Mouse (Mus musculus): ENCODE measurements around the gene Casp6.

Gene Casp6

DNA sequence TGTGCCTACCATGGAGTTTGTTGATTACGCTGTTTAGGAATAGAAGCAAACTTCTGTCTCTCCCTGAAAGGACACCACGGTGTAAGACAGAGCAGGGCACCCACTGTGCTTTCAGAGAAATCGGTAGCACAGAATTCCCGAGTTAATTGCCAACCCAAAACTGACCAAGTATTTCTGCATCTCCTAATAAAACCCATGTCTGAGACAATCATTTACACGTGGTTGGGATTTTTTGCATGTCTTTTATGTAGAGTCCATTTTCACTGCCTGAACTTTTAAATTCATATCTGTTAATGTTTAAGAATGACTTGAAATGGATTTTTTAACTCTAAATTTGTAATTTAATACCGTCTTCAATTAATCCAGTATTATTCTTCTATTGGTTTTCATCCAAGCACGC lies 22.4 kb downstream of the Casp6 start:
- no peak for DNase-seq (ENCODE audit: low read depth)

DNA sequence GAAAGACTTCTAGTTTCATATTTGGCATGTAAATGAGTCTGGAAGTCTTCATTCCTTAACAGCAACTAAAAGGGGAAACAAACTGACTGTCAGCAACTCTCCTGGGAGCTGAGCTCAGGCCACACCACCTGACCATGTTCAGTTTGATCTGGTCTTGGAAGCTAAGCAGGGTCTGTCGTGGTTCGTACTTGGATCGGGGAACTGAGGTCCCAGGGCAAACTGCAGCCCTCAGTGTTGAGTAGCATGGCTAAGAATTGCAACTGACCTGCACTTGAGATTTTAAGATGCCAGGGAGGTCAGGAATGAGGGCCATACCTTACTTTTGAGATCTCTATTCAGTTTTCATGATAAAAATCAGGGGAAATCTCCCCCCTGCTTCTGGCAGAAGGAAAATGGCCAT lies 24.6 kb downstream of the Casp6 start:
- DNase-seq (ENCODE audit: low read depth) = no peak

DNA sequence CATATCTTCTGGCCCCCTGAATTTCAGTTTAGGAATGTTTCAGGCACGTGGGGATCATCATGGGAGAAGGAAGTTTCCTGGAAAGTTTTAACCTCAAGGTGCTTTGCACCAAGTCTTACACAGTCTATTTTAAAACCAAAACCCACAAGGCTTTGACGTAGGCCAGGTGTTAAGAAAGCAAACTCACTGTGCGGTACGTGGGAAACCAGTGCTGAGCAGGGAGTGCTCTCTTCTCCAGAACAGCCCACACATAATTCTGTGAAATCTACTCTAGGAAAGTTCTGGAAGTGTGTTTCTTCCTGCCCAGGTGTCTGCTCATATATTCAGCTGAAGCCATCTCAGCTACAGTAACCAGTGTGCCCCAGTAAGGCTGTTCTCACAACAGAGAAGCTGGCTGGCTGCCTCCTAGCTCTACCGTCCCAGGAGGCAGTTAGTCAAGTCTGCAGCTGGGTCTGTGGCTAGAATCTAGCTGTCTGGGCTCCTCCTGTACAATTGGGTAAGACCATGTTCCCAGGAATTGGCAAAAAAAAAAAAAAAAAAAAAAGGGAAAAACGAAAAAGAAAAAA lies 29.1 kb downstream of the Casp6 start:
- no peak for DNase-seq (ENCODE audit: low read depth)

DNA sequence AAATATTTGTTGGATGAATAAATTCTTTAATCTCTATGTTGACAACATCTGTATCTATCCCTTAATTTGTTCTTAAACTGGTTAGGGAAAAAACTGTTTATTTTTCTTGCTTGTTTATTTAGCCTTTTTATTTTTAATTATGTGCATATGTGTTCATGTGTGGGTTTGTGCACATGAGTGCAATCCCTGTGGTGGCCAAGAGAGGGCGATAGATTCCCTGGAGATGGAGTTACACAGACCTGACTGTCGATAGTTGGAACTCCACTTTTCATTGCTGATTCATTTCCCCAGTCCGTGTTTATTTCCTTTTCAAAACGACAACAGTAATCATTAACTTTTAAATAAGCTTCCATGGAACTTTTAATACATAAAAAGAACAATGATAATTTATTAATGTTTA lies 31.2 kb downstream of the Casp6 start:
- peak; percentile 62 for DNase-seq (ENCODE audit: low read depth)

DNA sequence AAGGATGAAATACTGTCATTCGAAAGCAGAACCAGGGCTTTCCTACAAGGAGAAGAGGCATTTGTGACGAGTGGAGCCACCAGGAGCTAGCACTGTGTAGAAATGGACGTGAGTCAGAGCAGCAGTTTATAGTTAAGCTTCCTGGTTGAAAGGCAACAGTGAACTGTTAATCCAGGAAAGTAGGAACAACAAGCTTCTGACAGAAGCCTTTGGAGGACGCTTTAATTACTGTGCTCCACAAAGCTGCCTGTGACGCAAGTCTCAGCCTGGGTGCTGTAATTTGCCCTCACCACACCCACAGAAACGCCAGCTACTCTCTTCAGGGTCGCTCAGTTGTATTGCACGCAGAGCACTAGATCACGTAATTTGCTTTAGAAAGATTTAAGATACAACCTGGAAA lies 35.3 kb downstream of the Casp6 start:
- no peak for DNase-seq (ENCODE audit: low read depth)

DNA sequence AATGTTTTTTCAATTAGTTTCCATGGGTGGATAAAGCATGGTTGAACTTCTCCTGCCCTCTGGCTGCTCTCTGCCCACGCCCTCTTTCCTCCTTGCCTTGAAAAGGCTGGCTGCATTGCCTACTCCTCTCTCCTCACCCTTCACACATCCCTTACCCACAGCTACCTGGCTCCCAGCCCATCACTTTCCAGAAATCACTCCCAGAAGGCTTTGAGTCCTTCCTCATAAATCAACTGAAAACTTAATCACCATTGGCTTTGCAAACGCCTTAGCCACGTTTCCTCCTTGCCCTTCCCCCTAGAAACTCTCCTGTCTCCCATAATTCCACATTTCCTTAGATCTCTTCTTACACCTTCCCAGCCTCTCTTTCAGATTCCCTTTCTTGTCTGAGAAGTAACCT lies 36.6 kb downstream of the Casp6 start:
- DNase-seq (ENCODE audit: low read depth) = no peak

DNA sequence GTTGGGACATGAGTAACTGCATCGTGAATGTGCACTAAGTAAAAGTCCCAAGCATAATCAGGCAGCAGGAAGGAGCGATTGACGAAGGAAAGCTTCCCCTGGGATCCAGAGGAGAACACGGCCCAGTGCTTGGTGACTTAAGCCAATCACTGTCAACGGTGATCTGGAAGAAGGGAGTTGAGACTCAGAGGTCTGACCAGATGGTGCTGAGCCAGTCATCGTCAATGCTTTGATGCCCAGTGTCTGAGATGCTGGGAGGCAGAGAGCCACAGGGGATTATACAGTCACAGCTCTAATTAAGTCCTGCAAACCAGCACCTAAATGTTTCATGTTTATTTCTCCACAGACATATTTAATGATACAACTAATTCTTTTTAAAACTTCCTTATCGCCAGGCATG lies 37.8 kb downstream of the Casp6 start:
- DNase-seq (ENCODE audit: low read depth) = no peak

DNA sequence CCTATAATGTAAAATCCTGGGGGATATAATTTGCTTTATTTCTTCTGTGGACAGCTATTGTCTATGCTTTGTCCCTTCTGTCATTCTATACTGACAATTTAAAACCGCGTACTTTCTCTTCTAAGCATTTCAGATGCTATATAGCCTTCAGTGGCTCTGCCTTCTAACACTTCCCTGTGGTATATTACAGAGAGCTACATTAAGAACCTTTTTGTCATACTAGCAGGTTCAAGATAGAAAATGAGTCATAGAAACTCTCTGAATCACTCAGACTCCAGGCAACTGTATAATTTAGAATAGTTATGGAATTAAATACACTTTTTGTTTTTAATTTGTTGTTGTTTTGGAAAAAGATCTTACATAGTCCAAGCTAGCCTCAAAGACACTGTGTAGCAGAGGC lies 39.6 kb downstream of the Casp6 start:
- DNase-seq (ENCODE audit: low read depth) = no peak

DNA sequence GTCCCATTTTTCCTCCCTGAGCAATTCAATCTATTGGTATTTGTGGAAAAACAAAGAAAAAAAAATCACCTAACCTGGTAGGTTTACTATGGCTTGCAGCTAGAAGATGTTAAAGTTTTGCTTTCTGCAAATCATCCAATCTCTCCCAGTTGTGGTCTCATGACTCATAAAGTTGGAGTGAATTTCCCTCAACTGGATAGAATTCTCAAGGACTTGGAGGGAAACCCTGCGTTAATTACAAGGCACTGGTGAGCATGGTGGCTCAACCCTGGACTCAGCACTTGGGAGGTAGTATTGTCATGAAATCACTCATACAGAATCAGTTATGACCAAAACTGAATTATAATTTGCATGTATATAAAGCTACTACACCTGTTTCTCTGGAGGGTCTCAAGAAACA lies 40.1 kb downstream of the Casp6 start:
- DNase-seq (ENCODE audit: low read depth) = no peak

DNA sequence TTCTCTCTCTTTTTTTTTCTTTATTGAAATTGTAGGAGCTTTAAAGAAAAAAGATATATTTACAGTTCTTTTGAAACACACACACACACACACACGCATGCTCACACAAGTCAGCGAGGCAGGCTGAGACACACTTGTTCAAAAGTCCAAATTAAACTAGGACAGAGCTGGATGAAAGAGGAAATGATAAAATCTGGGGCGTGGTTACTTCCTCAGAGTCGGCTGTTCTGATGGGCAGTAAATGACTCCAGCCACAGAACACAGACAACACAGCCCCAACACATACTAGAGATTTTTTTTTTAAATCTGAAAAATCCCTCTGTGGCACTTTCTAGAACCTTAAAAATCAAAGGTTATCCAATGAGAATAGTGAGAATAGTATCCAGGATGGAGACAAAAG lies 42.6 kb downstream of the Casp6 start:
- no peak for DNase-seq (ENCODE audit: low read depth)

DNA sequence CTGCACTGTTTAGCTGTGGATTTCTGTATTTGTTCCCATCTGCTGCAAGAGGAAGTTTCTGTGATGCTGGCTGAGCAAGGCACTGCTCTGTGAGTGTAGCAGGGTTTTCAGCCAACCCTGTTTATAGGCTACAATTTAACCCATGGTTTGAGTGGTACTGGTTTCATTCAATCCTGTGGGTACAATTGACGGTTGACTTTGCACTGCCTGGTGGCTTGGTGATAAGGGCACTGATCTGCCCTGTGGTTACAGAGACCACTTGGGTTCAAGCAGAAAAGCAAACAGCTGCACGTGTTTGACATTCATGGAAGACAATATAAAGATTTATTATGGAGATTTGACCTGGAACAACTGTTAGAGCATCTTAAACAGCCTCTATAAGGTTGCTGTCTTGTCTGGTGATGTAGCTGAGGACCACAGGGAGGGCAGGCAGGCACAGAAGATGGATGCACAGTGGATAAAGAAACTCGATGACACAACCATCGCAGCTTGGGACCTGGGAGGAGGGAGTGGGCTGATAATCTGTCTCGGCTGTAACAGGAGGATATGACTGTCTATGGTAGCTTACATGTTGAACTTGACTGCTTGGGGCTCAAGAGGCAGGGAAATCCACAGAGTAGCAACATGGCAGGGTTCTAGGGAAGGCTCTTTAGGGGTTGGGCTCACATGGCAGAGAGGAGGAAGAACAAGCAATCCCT lies 45.1 kb downstream of the Casp6 start:
- no peak for DNase-seq (ENCODE audit: low read depth)

DNA sequence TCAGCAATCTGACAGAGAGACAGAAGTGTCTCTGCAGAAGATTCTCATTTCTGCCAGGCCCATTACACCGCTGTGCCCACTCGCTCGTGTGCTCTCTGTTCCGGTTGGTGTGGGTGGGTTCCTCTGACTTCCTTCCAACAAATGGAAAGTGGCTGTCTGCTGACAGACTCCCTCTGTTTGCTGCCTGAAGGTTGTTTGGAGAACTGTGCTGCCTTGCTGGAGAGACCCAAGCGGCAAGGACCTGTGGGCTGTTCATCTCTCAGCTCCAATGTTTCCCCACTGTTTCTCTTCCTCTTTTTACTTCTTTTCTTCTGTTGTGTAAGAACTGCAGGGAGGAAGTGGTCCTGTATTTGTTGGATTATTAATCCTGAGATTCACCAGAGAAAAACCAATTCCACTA lies 47.1 kb downstream of the Casp6 start:
- DNase-seq (ENCODE audit: low read depth) = no peak

DNA sequence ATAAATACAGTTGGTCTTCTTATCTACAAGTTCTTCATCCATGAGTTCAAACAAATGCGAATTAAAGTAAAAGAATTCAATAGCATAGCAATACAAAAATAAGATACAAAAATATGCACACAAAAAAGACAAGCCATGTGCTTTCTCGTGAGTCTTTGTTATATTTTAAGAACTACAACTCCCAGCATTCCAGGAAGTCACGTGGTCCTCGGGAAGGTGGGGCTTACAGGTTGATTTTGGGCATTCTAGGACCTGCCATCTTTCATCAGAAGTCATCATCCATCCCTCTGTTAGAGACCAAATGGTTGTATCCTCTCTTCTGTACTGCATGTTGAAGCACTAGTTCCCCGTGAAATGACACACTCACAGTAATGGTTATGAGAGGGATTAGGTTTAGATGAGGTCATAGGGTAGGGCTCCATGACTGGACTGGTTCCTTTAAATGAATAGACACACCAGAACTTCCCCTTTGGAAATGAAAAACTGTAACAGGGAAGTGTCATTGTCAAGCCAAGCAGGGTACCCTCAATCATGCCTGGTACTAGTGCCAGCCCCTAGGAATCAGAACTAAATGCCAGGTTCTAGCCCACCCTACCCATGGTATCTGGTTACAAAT lies 48.0 kb downstream of the Casp6 start:
- no peak for DNase-seq (ENCODE audit: low read depth)

DNA sequence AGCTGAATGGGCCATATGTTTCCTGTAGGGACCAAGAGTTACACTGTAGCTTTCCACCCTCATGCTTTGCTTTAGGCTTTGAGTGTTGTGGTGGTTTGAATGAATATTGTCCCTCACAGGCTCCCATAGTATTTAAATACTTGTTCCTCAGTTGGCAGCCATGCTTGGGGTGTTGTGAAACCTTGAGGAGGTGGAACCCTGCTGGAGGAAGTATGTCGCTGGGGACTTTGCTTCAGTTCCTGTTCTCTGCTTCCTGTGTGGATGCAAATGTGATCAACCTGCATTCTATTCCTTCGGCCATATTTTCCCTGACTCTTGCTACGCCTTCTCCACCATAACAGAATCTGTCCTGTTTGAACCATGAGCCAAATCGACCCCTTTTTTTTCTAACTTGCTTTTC lies 52.1 kb downstream of the Casp6 start:
- no peak for DNase-seq (ENCODE audit: low read depth)

DNA sequence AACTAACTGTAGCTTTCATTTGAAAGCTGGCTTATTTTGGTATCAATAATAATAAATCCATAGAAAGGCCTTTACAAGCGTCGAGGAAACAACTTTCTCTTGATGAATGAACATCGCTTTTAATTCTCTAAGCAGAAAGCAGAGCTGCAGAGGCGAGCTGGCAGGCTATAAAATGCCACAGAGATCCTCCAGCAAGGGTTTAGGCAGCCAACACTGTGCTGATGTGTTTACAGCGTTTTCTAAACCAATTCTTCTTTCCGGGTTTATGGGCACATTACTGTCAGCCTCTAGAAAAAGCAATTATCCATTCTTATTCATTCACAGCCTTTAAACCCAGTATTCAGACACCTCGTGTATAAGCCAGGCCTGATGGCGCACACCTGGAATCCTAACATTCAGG lies 61.3 kb downstream of the Casp6 start:
- DNase-seq (ENCODE audit: low read depth) = no peak

Measured in induced T-regulatory cell, adult 2 months (primary cell).